Comparison of ENCODE assay signal across 8 mouse cellular contexts in genomic region chr12:45467058-45467457, GRCm38 (mm10).
DNase-seq lines count a peak whose midpoint lies in the region.

No protein-coding gene starts in this region.

- DNase-seq in cerebellum, postnatal 14 days, result peak; percentile 62 to 76
- no peak for DNase-seq in cerebellum, adult 11 months
- DNase-seq in urinary bladder, postnatal 14 days (ENCODE audit: low spot score), result peak; percentile 9
- no peak for DNase-seq in urinary bladder, postnatal 25 days (ENCODE audit: low spot score)
- DNase-seq in left cerebral cortex, adult 18-20 months (ENCODE audit: low spot score in 2 of 2), result peak; percentile 55 to 67
- peak; percentile 72 to 83 for DNase-seq in right cerebral cortex, postnatal 10 days (ENCODE audit: low spot score in 2 of 2)
- DNase-seq in T-cell, adult 2 months (ENCODE audit: low spot score), result no peak
- DNase-seq in lung, postnatal 25 days (ENCODE audit: low spot score), result no peak

Comparison
In these comparisons a context has a peak if more than half of its experiments do, and no peak if none do; other contexts are left out.
1. DNase-seq: peak in cerebellum, postnatal 14 days (2 of 2), urinary bladder, postnatal 14 days (single experiment), left cerebral cortex, adult 18-20 months (2 of 2) and right cerebral cortex, postnatal 10 days (2 of 2); none in cerebellum, adult 11 months (single experiment), urinary bladder, postnatal 25 days (single experiment), T-cell, adult 2 months (single experiment) and lung, postnatal 25 days (single experiment).